Comparison of ENCODE assay signal across 22 mouse cellular contexts in genomic region chr10:121239065-121239464, GRCm38 (mm10).
"Had no signal": no experiment of that assay in that cellular context is flagged by ENCODE, and none has a peak within 500 bp of the region (broad histone marks: within the 10 kb centered on the region; RNA-seq: fewer than 3 reads in every experiment).

No protein-coding gene starts in this region.

- H3K27me3 ChIP-seq: heart, embryonic 12.5 days; hindbrain, embryonic 12.5 days; intestine, embryonic 15.5 days; limb, embryonic 12.5 days; liver, embryonic 13.5 days had no signal

- H3K27ac ChIP-seq: gastrocnemius, adult 2 months; heart, embryonic 10.5 days; hindbrain, embryonic 10.5 days; hindbrain, embryonic 12.5 days; hindbrain, embryonic 14.5 days; intestine, embryonic 15.5 days; limb, embryonic 12.5 days; liver, embryonic 13.5 days had no signal

- H3K9ac ChIP-seq: heart, embryonic 12.5 days; hindbrain, embryonic 12.5 days; hindbrain, embryonic 14.5 days; intestine, embryonic 15.5 days; limb, embryonic 12.5 days; liver, embryonic 13.5 days had no signal

- H3K9me3 ChIP-seq: heart, embryonic 10.5 days; heart, embryonic 12.5 days; hindbrain, embryonic 10.5 days; hindbrain, embryonic 12.5 days; intestine, embryonic 15.5 days; limb, embryonic 12.5 days; liver, embryonic 13.5 days had no signal

- H3K4me3 ChIP-seq: gastrocnemius, adult 2 months; heart, embryonic 10.5 days; heart, embryonic 12.5 days; hindbrain, embryonic 10.5 days; hindbrain, embryonic 12.5 days; intestine, embryonic 15.5 days; limb, embryonic 12.5 days; liver, embryonic 13.5 days had no signal

- H3K4me2 ChIP-seq: heart, embryonic 12.5 days; hindbrain, embryonic 12.5 days; hindbrain, embryonic 14.5 days; intestine, embryonic 15.5 days; limb, embryonic 12.5 days; liver, embryonic 11.5 days; liver, embryonic 13.5 days had no signal

- H3K36me3 ChIP-seq: heart, embryonic 10.5 days; heart, embryonic 12.5 days; hindbrain, embryonic 10.5 days; hindbrain, embryonic 12.5 days; intestine, embryonic 15.5 days; limb, embryonic 12.5 days; liver, embryonic 13.5 days had no signal

- H3K4me1 ChIP-seq: heart, embryonic 10.5 days; heart, embryonic 12.5 days; intestine, embryonic 15.5 days had no signal

- DNase-seq: gastrocnemius, adult 2 months; gastrocnemius, postnatal 10 days; gastrocnemius, postnatal 25 days; heart, postnatal 10 days; heart, postnatal 4 days; kidney, adult 18-20 months; kidney, adult 8-10 months; kidney, postnatal 14 days; kidney, postnatal 36 days; layer of hippocampus, adult 9-11 months; layer of hippocampus, postnatal 36 days; left cerebral cortex, postnatal 4 days; liver; liver, embryonic 13.5 days had no signal
